Mouse (Mus musculus) C2C12 (cell line): ENCODE results near the gene Wdr81.

Experiments
- CTCF ChIP-seq: IDR thresholded peaks from one replicate; pipeline ENCODE4 v1.5.1; 2011; ENCODE audit not compliant: control insufficient read depth, insufficient read depth, insufficient read length
- FOSL1 ChIP-seq: IDR thresholded peaks from one replicate; pipeline ENCODE4 v1.8.0; 2011; ENCODE audit warnings: mild to moderate bottlenecking, low read length; ENCODE audit not compliant: poor library complexity, insufficient read depth, severe bottlenecking
- MAX ChIP-seq: IDR thresholded peaks from one replicate; pipeline ENCODE4 v1.6.1; 2011; ENCODE audit warnings: mild to moderate bottlenecking, control low read depth
- MYOD1 ChIP-seq: IDR thresholded peaks from one replicate; pipeline ENCODE4 v1.6.1; 2011; ENCODE audit warnings: low read depth; ENCODE audit not compliant: control insufficient read depth, insufficient read length
- MYOG ChIP-seq: IDR thresholded peaks from one replicate; pipeline ENCODE4 v1.6.1; 2011; ENCODE audit not compliant: control insufficient read depth, insufficient read length; ENCODE audit errors: extremely low read depth
- USF1 ChIP-seq: IDR thresholded peaks from one replicate; pipeline ENCODE4 v1.6.1; 2011; ENCODE audit warnings: low read depth, mild to moderate bottlenecking, control low read depth, moderate library complexity

DNA sequence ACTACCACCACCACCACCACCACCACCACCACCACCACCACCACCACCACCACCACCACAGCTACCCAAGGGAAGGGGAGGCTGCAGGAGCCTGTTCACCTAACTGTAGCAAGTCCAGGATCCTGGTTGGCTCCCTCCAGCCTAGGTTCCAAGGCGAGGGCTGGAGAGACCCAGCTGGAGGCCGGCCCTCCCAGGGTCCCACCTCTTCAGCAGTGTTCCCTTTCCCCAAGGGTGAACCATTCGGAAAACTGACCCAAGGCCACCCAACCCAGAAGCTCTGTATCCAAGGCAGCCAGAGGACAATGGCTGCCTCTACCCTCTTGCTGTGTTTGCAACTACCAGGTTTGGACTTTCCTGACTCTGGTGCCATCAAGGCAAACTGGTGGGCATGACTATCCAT is 14.6 kb downstream of the Wdr81 start:
- no peak for TF ChIP-seq MYOD1
- TF ChIP-seq CTCF, result no peak
- TF ChIP-seq USF1, result no peak
- TF ChIP-seq MYOG, result no peak
- TF ChIP-seq FOSL1, result no peak
- no peak for TF ChIP-seq MAX
